Mouse (Mus musculus): ENCODE data around the gene Cep57l1.

DNA sequence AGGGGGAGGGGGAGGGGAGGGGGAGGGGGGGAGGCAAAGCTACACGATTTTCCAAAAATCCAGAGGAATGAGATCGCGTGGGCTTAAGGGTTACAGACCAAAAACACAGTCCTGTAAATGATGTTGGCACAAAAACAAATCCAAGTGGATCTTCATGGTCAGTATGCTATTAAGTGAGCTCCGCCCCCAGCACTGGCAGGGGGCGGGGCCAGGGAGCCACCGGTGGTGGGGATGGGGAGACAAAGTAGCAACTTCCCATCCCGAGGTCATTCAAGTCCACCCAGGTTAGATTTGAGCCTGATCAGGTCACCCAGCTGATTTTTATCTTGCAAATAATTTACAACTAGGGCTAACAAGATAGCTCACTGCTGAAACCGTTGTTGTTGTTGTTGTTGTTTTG, 132.3 kb downstream of the Cep57l1 start:
- TF ChIP-seq GATA1 (IDR thresholded peaks at IDR 0.05; ENCODE audit: borderline replicate concordance, low read length), result no peak
- no peak for TF ChIP-seq FLI1 (IDR thresholded peaks at IDR 0.05; ENCODE audit: low read length)

Measured in megakaryocyte, embryonic 14.5 days (primary cell).